Mouse (Mus musculus): ENCODE data around the gene Med11. TPM values are rescaled to one million over a fixed set of nuclear protein-coding genes. Genes with fewer than 3 reads are reported as not detected.
A peak's percentile ranks its signal among the peaks of the same experiment; 100 is the strongest.

Med11 gene
- polyA plus RNA-seq, 1 experiment from 2014 or later: 13.2 TPM

- peak within 1 kb of the TSS; percentile 98 for H3K4me2 ChIP-seq
- peak within 1 kb of the TSS; percentile 79 for H3K9ac ChIP-seq
- H3K27me3 ChIP-seq: no peaks in the 10 kb centered on the region
- WGBS (ENCODE audit: insufficient replicate concordance): under 1% methylated on average over 75 of the region's 75 CpGs
- H3K36me3 ChIP-seq (replicated peaks): peaks cover 17% of the 10 kb centered on the region
- no peaks in the 10 kb centered on the region for H3K9me3 ChIP-seq (replicated peaks)
- peak; percentile 92 for ATAC-seq (ENCODE audit: insufficient read depth)
- H3K4me3 ChIP-seq (replicated peaks): peak within 1 kb of the TSS; percentile 78
- peak within 1 kb of the TSS; percentile 84 for H3K27ac ChIP-seq (replicated peaks)
- H3K4me1 ChIP-seq (replicated peaks): peaks cover 57% of the 10 kb centered on the region
Observed at GRCm38 (mm10) chr11:70432048-70432894, 19.4 kb upstream of the Med11 start, which contains the start of gene Arrb2. TSS of gene Arrb2 (plus strand) at chr11:70432635.

GRCm38 (mm10) chr11:70432895-70433568 is 18.7 kb upstream of the Med11 start:
- ATAC-seq (ENCODE audit: insufficient read depth): peak; percentile 10
- H3K9ac ChIP-seq: peak overlapping the region; percentile 79
- H3K4me3 ChIP-seq (replicated peaks): peak overlapping the region; percentile 78
- WGBS (ENCODE audit: insufficient replicate concordance): under 1% methylated on average over 15 of the region's 15 CpGs
- peak overlapping the region; percentile 98 for H3K4me2 ChIP-seq
- peaks cover 57% of the 10 kb centered on the region for H3K4me1 ChIP-seq (replicated peaks)
- no peaks in the 10 kb centered on the region for H3K9me3 ChIP-seq (replicated peaks)
- peaks cover 25% of the 10 kb centered on the region for H3K36me3 ChIP-seq (replicated peaks)
- peak overlapping the region; percentile 84 for H3K27ac ChIP-seq (replicated peaks)
- no peaks in the 10 kb centered on the region for H3K27me3 ChIP-seq

- peaks cover 30% of the 10 kb centered on the region for H3K36me3 ChIP-seq (replicated peaks)
- peak overlapping the region; percentile 78 for H3K4me3 ChIP-seq (replicated peaks)
- H3K27ac ChIP-seq (replicated peaks): peak overlapping the region; percentile 84
- no peaks in the 10 kb centered on the region for H3K27me3 ChIP-seq
- no peak for ATAC-seq (ENCODE audit: insufficient read depth)
- peaks cover 57% of the 10 kb centered on the region for H3K4me1 ChIP-seq (replicated peaks)
- H3K4me2 ChIP-seq: peak overlapping the region; percentile 98
- no peaks in the 10 kb centered on the region for H3K9me3 ChIP-seq (replicated peaks)
- H3K9ac ChIP-seq: no peak overlapping the region; the same call in 1 of the 2 replicates
- 14% methylated on average over 1 of the region's 1 CpGs for WGBS (ENCODE audit: insufficient replicate concordance)
Observed at GRCm38 (mm10) chr11:70433569-70433943, 18.2 kb upstream of the Med11 start.

GRCm38 (mm10) chr11:70433951-70434350 is 17.8 kb upstream of the Med11 start:
- 71% methylated on average over 3 of the region's 3 CpGs for WGBS (ENCODE audit: insufficient replicate concordance)
- H3K9ac ChIP-seq: no peak overlapping the region; the same call in 1 of the 2 replicates
- no peak for ATAC-seq (ENCODE audit: insufficient read depth)
- peak overlapping the region; percentile 78 for H3K4me3 ChIP-seq (replicated peaks)
- H3K27me3 ChIP-seq: no peaks in the 10 kb centered on the region
- peaks cover 34% of the 10 kb centered on the region for H3K36me3 ChIP-seq (replicated peaks)
- H3K4me2 ChIP-seq: peak overlapping the region; percentile 98
- H3K4me1 ChIP-seq (replicated peaks): peaks cover 57% of the 10 kb centered on the region
- peak overlapping the region; percentile 84; the same call in 1 of the 2 replicates for H3K27ac ChIP-seq (replicated peaks)
- H3K9me3 ChIP-seq (replicated peaks): no peaks in the 10 kb centered on the region

- H3K27ac ChIP-seq (replicated peaks): no peak overlapping the region
- peak overlapping the region; percentile 10 for H3K4me3 ChIP-seq (replicated peaks)
- 10% methylated on average over 5 of the region's 5 CpGs for WGBS (ENCODE audit: insufficient replicate concordance)
- no peak for ATAC-seq (ENCODE audit: insufficient read depth)
- no peaks in the 10 kb centered on the region for H3K9me3 ChIP-seq (replicated peaks)
- H3K36me3 ChIP-seq (replicated peaks): peaks cover 49% of the 10 kb centered on the region
- no peaks in the 10 kb centered on the region for H3K27me3 ChIP-seq
- peak overlapping the region; percentile 98 for H3K4me2 ChIP-seq
- no peak overlapping the region; the same call in 1 of the 2 replicates for H3K9ac ChIP-seq
- H3K4me1 ChIP-seq (replicated peaks): peaks cover 61% of the 10 kb centered on the region
Observed at GRCm38 (mm10) chr11:70435476-70435875, 16.2 kb upstream of the Med11 start.

GRCm38 (mm10) chr11:70437426-70437825 is 14.3 kb upstream of the Med11 start:
- ATAC-seq (ENCODE audit: insufficient read depth): no peak
- H3K36me3 ChIP-seq (replicated peaks): peaks cover 56% of the 10 kb centered on the region
- H3K27ac ChIP-seq (replicated peaks): no peak overlapping the region
- H3K4me3 ChIP-seq (replicated peaks): no peak overlapping the region
- H3K4me2 ChIP-seq: no peak overlapping the region
- H3K4me1 ChIP-seq (replicated peaks): peaks cover 62% of the 10 kb centered on the region
- no peak overlapping the region for H3K9ac ChIP-seq
- no peaks in the 10 kb centered on the region for H3K27me3 ChIP-seq
- 31% methylated on average over 6 of the region's 6 CpGs for WGBS (ENCODE audit: insufficient replicate concordance)
- H3K9me3 ChIP-seq (replicated peaks): no peaks in the 10 kb centered on the region

- no peak overlapping the region for H3K27ac ChIP-seq (replicated peaks)
- H3K4me3 ChIP-seq (replicated peaks): no peak overlapping the region
- H3K9ac ChIP-seq: no peak overlapping the region
- no peak for ATAC-seq (ENCODE audit: insufficient read depth)
- peaks cover 48% of the 10 kb centered on the region for H3K4me1 ChIP-seq (replicated peaks)
- no peak overlapping the region for H3K4me2 ChIP-seq
- H3K36me3 ChIP-seq (replicated peaks): peaks cover 56% of the 10 kb centered on the region
- H3K27me3 ChIP-seq: no peaks in the 10 kb centered on the region
- WGBS (ENCODE audit: insufficient replicate concordance): 61% methylated on average over 7 of the region's 7 CpGs
- no peaks in the 10 kb centered on the region for H3K9me3 ChIP-seq (replicated peaks)
Observed at GRCm38 (mm10) chr11:70438728-70439374, 12.9 kb upstream of the Med11 start.

GRCm38 (mm10) chr11:70440637-70441036 is 11.1 kb upstream of the Med11 start:
- Histone ChIP-seq H3K4me3 (replicated peaks) (no peak overlapping the region), H3K9me3 (replicated peaks) (no peaks in the 10 kb centered on the region), H3K4me2 (no peak overlapping the region), H3K27ac (replicated peaks) (no peak overlapping the region), H3K4me1 (replicated peaks) (peaks cover 36% of the 10 kb centered on the region), H3K36me3 (replicated peaks) (peaks cover 55% of the 10 kb centered on the region), H3K9ac (no peak overlapping the region), H3K27me3 (no peaks in the 10 kb centered on the region)
- WGBS (ENCODE audit: insufficient replicate concordance): 70% methylated on average over 4 of the region's 4 CpGs
- no peak for ATAC-seq (ENCODE audit: insufficient read depth)

GRCm38 (mm10) chr11:70441882-70442281 is 9.8 kb upstream of the Med11 start:
- 65% methylated on average over 7 of the region's 7 CpGs for WGBS (ENCODE audit: insufficient replicate concordance)
- Histone ChIP-seq H3K9ac (no peak overlapping the region), H3K36me3 (replicated peaks) (peaks cover 42% of the 10 kb centered on the region), H3K27me3 (no peaks in the 10 kb centered on the region), H3K4me3 (replicated peaks) (no peak overlapping the region), H3K9me3 (replicated peaks) (no peaks in the 10 kb centered on the region), H3K4me1 (replicated peaks) (peaks cover 36% of the 10 kb centered on the region), H3K27ac (replicated peaks) (no peak overlapping the region), H3K4me2 (no peak overlapping the region)
- ATAC-seq (ENCODE audit: insufficient read depth): no peak

- WGBS (ENCODE audit: insufficient replicate concordance): 54% methylated on average over 3 of the region's 3 CpGs
- no peak for ATAC-seq (ENCODE audit: insufficient read depth)
- no peaks in the 10 kb centered on the region for H3K9me3 ChIP-seq (replicated peaks)
Observed at GRCm38 (mm10) chr11:70443964-70444363, 7.8 kb upstream of the Med11 start.

GRCm38 (mm10) chr11:70444667-70445066 is 7.1 kb upstream of the Med11 start:
- Histone ChIP-seq H3K36me3 (replicated peaks) (peaks cover 14% of the 10 kb centered on the region), H3K9me3 (replicated peaks) (no peaks in the 10 kb centered on the region), H3K27ac (replicated peaks) (no peak overlapping the region), H3K4me3 (replicated peaks) (no peak overlapping the region), H3K27me3 (no peaks in the 10 kb centered on the region), H3K4me1 (replicated peaks) (peaks cover 37% of the 10 kb centered on the region), H3K4me2 (no peak overlapping the region), H3K9ac (no peak overlapping the region)
- WGBS (ENCODE audit: insufficient replicate concordance): 47% methylated on average over 6 of the region's 6 CpGs
- peak; percentile 74 for ATAC-seq (ENCODE audit: insufficient read depth)

More at GRCm38 (mm10) chr11:70443964-70444363, 7.8 kb upstream of the Med11 start:
- Histone ChIP-seq H3K27ac (replicated peaks) (0 out of 2 replicates have a peak overlapping the region, but pooled peaks have one; percentile 29), H3K36me3 (replicated peaks) (peaks cover 22% of the 10 kb centered on the region), H3K9ac (no peak overlapping the region), H3K4me2 (no peak overlapping the region), H3K4me1 (replicated peaks) (peaks cover 37% of the 10 kb centered on the region), H3K4me3 (replicated peaks) (no peak overlapping the region), H3K27me3 (no peaks in the 10 kb centered on the region)

All from liver, embryonic 15.5 days (tissue).